ENCODE assay signal across 13 mouse cellular contexts in genomic region chr15:99682880-99683279, GRCm38 (mm10). TPM values are rescaled to one million over a fixed set of nuclear protein-coding genes. Genes with fewer than 3 reads are reported as not detected.
A peak's percentile ranks its signal among the peaks of the same experiment; 100 is the strongest.
DNase-seq lines count a peak whose midpoint lies in the region; ATAC-seq and TF ChIP-seq lines count a peak whose summit lies in the region.
"Had no signal": no experiment of that assay in that cellular context is flagged by ENCODE, and none has a peak within 500 bp of the region (broad histone marks: within the 10 kb centered on the region; RNA-seq: fewer than 3 reads in every experiment).

No protein-coding gene starts in this region.

- no peak for ATAC-seq in hindbrain, embryonic 11.5 days (ENCODE audit: low FRiP score)
- no peak for ATAC-seq in hindbrain, embryonic 12.5 days (ENCODE audit: low FRiP score)
- ATAC-seq in heart, embryonic 12.5 days (ENCODE audit: insufficient number of reproducible peaks, low FRiP score): no peak
- ATAC-seq: midbrain, embryonic 13.5 days had no signal

- no peak for TF ChIP-seq CTCF in thymus, adult 2 months (IDR thresholded peaks at IDR 0.05; ENCODE audit: borderline replicate concordance, control insufficient read depth, extremely low read depth, insufficient read depth, low read length, poor library complexity)
- TF ChIP-seq CTCF in bone marrow, adult 2 months (IDR thresholded peaks at IDR 0.05; ENCODE audit: control insufficient read depth, insufficient read depth, low read length): peak; percentile 47; the same call in 1 of the 2 replicates

- DNase-seq in hindbrain, embryonic 11.5 days (ENCODE audit: low spot score): peak; percentile 33
- DNase-seq in thymus, adult 2 months: peak; percentile 32
- DNase-seq in thymus, adult 18-20 months: no peak
- peak; percentile 55 for DNase-seq in naive thymus-derived CD4-positive, alpha-beta T cell, adult 2 months (ENCODE audit: low read depth)
- no peak for DNase-seq in heart, postnatal 36 days
- DNase-seq: gastrocnemius, postnatal 25 days had no signal

- no peak overlapping the region for H3K9ac ChIP-seq in hindbrain, embryonic 11.5 days (ENCODE audit: low read depth, low read length)
- H3K9ac ChIP-seq in hindbrain, embryonic 12.5 days: no peak overlapping the region
- no peak overlapping the region for H3K9ac ChIP-seq in heart, embryonic 12.5 days
- H3K9ac ChIP-seq: embryonic facial prominence, embryonic 13.5 days; hindbrain, embryonic 15.5 days; limb, embryonic 13.5 days; midbrain, embryonic 13.5 days had no signal

- no peak overlapping the region for H3K27ac ChIP-seq in hindbrain, embryonic 11.5 days (ENCODE audit: low read depth, low read length)
- no peak overlapping the region for H3K27ac ChIP-seq in hindbrain, embryonic 12.5 days
- H3K27ac ChIP-seq in thymus, adult 2 months (ENCODE audit: control insufficient read depth, insufficient read depth, low read length): no peak overlapping the region
- H3K27ac ChIP-seq in bone marrow, adult 2 months (ENCODE audit: control insufficient read depth, insufficient read depth, low read depth, low read length, poor library complexity): no peak overlapping the region
- H3K27ac ChIP-seq in heart, embryonic 12.5 days (ENCODE audit: poor library complexity, severe bottlenecking): no peak overlapping the region
- H3K27ac ChIP-seq: embryonic facial prominence, embryonic 13.5 days; hindbrain, embryonic 15.5 days; limb, embryonic 13.5 days; midbrain, embryonic 13.5 days had no signal

- H3K4me2 ChIP-seq in hindbrain, embryonic 11.5 days (replicated peaks; ENCODE audit: low read depth, low read length): no peak overlapping the region
- H3K4me2 ChIP-seq in hindbrain, embryonic 12.5 days (replicated peaks): no peak overlapping the region
- no peak overlapping the region for H3K4me2 ChIP-seq in heart, embryonic 12.5 days
- H3K4me2 ChIP-seq: embryonic facial prominence, embryonic 13.5 days; hindbrain, embryonic 15.5 days; limb, embryonic 13.5 days; midbrain, embryonic 13.5 days had no signal

- TF ChIP-seq POLR2A in thymus, adult 2 months (IDR thresholded peaks at IDR 0.05; ENCODE audit: control insufficient read depth, extremely low read depth, insufficient read depth, low read length, poor library complexity): no peak
- no peak for TF ChIP-seq POLR2A in bone marrow, adult 2 months (IDR thresholded peaks at IDR 0.05; ENCODE audit: borderline replicate concordance, control insufficient read depth, low read depth, low read length)

- no peaks in the 10 kb centered on the region; the same call in 1 of the 2 replicates for H3K4me1 ChIP-seq in hindbrain, embryonic 11.5 days (replicated peaks; ENCODE audit: control insufficient read depth, insufficient read depth, low read length)
- peaks cover 14% of the 10 kb centered on the region for H3K4me1 ChIP-seq in hindbrain, embryonic 12.5 days
- no peaks in the 10 kb centered on the region for H3K4me1 ChIP-seq in thymus, adult 2 months (replicated peaks; ENCODE audit: control insufficient read depth, insufficient read depth, low read length)
- no peaks in the 10 kb centered on the region for H3K4me1 ChIP-seq in bone marrow, adult 2 months (ENCODE audit: control insufficient read depth, insufficient read depth, low read length)
- peaks cover 9% of the 10 kb centered on the region; the same call in 1 of the 2 replicates for H3K4me1 ChIP-seq in heart, embryonic 12.5 days (replicated peaks)

- no peak overlapping the region for H3K4me3 ChIP-seq in hindbrain, embryonic 11.5 days (ENCODE audit: low read depth, low read length)
- H3K4me3 ChIP-seq in hindbrain, embryonic 12.5 days: no peak overlapping the region
- H3K4me3 ChIP-seq in thymus, adult 2 months (ENCODE audit: control insufficient read depth, insufficient read depth, low read length): no peak overlapping the region
- no peak overlapping the region for H3K4me3 ChIP-seq in bone marrow, adult 2 months (replicated peaks; ENCODE audit: control insufficient read depth, low read depth, low read length)
- no peak overlapping the region for H3K4me3 ChIP-seq in heart, embryonic 12.5 days
- H3K4me3 ChIP-seq: embryonic facial prominence, embryonic 13.5 days; hindbrain, embryonic 15.5 days; limb, embryonic 13.5 days; midbrain, embryonic 13.5 days had no signal

- intact Hi-C loops in heart, postnatal 36 days (cut with DNase I): no loop called here

- WGBS in hindbrain, embryonic 11.5 days: 90% methylated on average over 7 of the region's 7 CpGs
- 90% methylated on average over 7 of the region's 7 CpGs for WGBS in hindbrain, embryonic 12.5 days
- WGBS in thymus, adult 2 months: 94% methylated on average over 7 of the region's 7 CpGs
- WGBS in bone marrow, adult 2 months: 81% methylated on average over 7 of the region's 7 CpGs
- 87% methylated on average over 7 of the region's 7 CpGs for WGBS in heart, embryonic 12.5 days

- no peaks in the 10 kb centered on the region for H3K9me3 ChIP-seq in hindbrain, embryonic 11.5 days (ENCODE audit: control insufficient read depth, low read length)
- H3K9me3 ChIP-seq in hindbrain, embryonic 12.5 days (replicated peaks): no peaks in the 10 kb centered on the region
- H3K9me3 ChIP-seq in heart, embryonic 12.5 days (replicated peaks): no peaks in the 10 kb centered on the region
- H3K9me3 ChIP-seq: embryonic facial prominence, embryonic 13.5 days; hindbrain, embryonic 15.5 days; limb, embryonic 13.5 days; midbrain, embryonic 13.5 days had no signal

- H3K36me3 ChIP-seq in hindbrain, embryonic 11.5 days (ENCODE audit: control insufficient read depth, insufficient read depth, low read length): no peaks in the 10 kb centered on the region
- H3K36me3 ChIP-seq in hindbrain, embryonic 12.5 days: peaks cover 7% of the 10 kb centered on the region; the same call in 1 of the 2 replicates
- no peaks in the 10 kb centered on the region for H3K36me3 ChIP-seq in thymus, adult 2 months (ENCODE audit: control insufficient read depth, insufficient read depth, low read length)
- no peaks in the 10 kb centered on the region for H3K36me3 ChIP-seq in heart, embryonic 12.5 days
- H3K36me3 ChIP-seq: embryonic facial prominence, embryonic 13.5 days; limb, embryonic 13.5 days had no signal

- no peaks in the 10 kb centered on the region for H3K27me3 ChIP-seq in hindbrain, embryonic 11.5 days (ENCODE audit: control insufficient read depth, insufficient read depth, low read length)
- H3K27me3 ChIP-seq in hindbrain, embryonic 12.5 days: no peaks in the 10 kb centered on the region
- no peaks in the 10 kb centered on the region for H3K27me3 ChIP-seq in thymus, adult 2 months (ENCODE audit: control insufficient read depth, insufficient read depth, low read length)
- peaks cover 25% of the 10 kb centered on the region; the same call in 1 of the 2 replicates for H3K27me3 ChIP-seq in heart, embryonic 12.5 days (replicated peaks)
- H3K27me3 ChIP-seq: embryonic facial prominence, embryonic 13.5 days; hindbrain, embryonic 15.5 days; limb, embryonic 13.5 days; midbrain, embryonic 13.5 days had no signal

RNA-seq across cellular contexts. Expression of gene Asic1, which starts 12.7 kb away (rescaled TPM):
- 14.4 and 21.0 TPM in 2 replicates for polyA plus RNA-seq in hindbrain, embryonic 11.5 days (2014; fragmentation: Nextera tagmentation; extraction: Ambion mirVana)
- polyA plus RNA-seq in hindbrain, embryonic 12.5 days (2016; fragmentation: Nextera tagmentation; extraction: Ambion mirVana): 48.6 and 61.6 TPM in 2 replicates
- 0.13 and 0.19 TPM in 2 replicates for polyA plus RNA-seq in thymus, adult 2 months (2012; rRNA removed)
- 4.7 TPM in 1 of 2 replicates, not detected in the other for polyA plus RNA-seq in bone marrow, adult 2 months (2011; ENCODE audit: insufficient read depth, insufficient read length, low replicate concordance, missing spikeins)
- polyA plus RNA-seq in heart, embryonic 12.5 days (2016; fragmentation: Nextera tagmentation; extraction: Ambion mirVana): 2.6 and 3.2 TPM in 2 replicates
- under 1 TPM; 0.22 to 0.35 TPM for total RNA-seq in heart, postnatal 36 days (2021)

RNA-seq across cellular contexts. Expression of gene Smarcd1, which starts 19.0 kb away (rescaled TPM):
- polyA plus RNA-seq in hindbrain, embryonic 11.5 days (2014; fragmentation: Nextera tagmentation; extraction: Ambion mirVana): 99.1 and 103 TPM in 2 replicates
- 123 and 141 TPM in 2 replicates for polyA plus RNA-seq in hindbrain, embryonic 12.5 days (2016; fragmentation: Nextera tagmentation; extraction: Ambion mirVana)
- 106 and 111 TPM in 2 replicates for polyA plus RNA-seq in thymus, adult 2 months (2012; rRNA removed)
- polyA plus RNA-seq in bone marrow, adult 2 months (2011; ENCODE audit: insufficient read depth, insufficient read length, low replicate concordance, missing spikeins): 10.1 and 10.7 TPM in 2 replicates
- 25.5 and 29.3 TPM in 2 replicates for polyA plus RNA-seq in heart, embryonic 12.5 days (2016; fragmentation: Nextera tagmentation; extraction: Ambion mirVana)
- total RNA-seq in heart, postnatal 36 days (2021): 10 to 100 TPM; 18.7 to 22.1 TPM

RNA-seq across cellular contexts. Expression of gene Gm17349, which starts 22.4 kb away (rescaled TPM):
- polyA plus RNA-seq in hindbrain, embryonic 11.5 days (2014; fragmentation: Nextera tagmentation; extraction: Ambion mirVana): not detected in 2 replicates
- not detected in 2 replicates for polyA plus RNA-seq in hindbrain, embryonic 12.5 days (2016; fragmentation: Nextera tagmentation; extraction: Ambion mirVana)
- not detected in 2 replicates for polyA plus RNA-seq in thymus, adult 2 months (2012; rRNA removed)
- not detected in 2 replicates for polyA plus RNA-seq in bone marrow, adult 2 months (2011; ENCODE audit: insufficient read depth, insufficient read length, low replicate concordance, missing spikeins)
- not detected in 2 replicates for polyA plus RNA-seq in heart, embryonic 12.5 days (2016; fragmentation: Nextera tagmentation; extraction: Ambion mirVana)
- 1 to 10 TPM; 1.8 to 2.4 TPM for total RNA-seq in heart, postnatal 36 days (2021)
- polyA plus RNA-seq: embryonic facial prominence, embryonic 13.5 days; hindbrain, embryonic 15.5 days; limb, embryonic 13.5 days; midbrain, embryonic 13.5 days had no signal

RNA-seq across cellular contexts. Expression of gene Racgap1, which starts 31.4 kb away (rescaled TPM):
- polyA plus RNA-seq in hindbrain, embryonic 11.5 days (2014; fragmentation: Nextera tagmentation; extraction: Ambion mirVana): 161 and 202 TPM in 2 replicates
- 177 and 185 TPM in 2 replicates for polyA plus RNA-seq in hindbrain, embryonic 12.5 days (2016; fragmentation: Nextera tagmentation; extraction: Ambion mirVana)
- polyA plus RNA-seq in thymus, adult 2 months (2012; rRNA removed): 80.2 and 95.6 TPM in 2 replicates
- polyA plus RNA-seq in bone marrow, adult 2 months (2011; ENCODE audit: insufficient read depth, insufficient read length, low replicate concordance, missing spikeins): 57.9 and 66.4 TPM in 2 replicates
- polyA plus RNA-seq in heart, embryonic 12.5 days (2016; fragmentation: Nextera tagmentation; extraction: Ambion mirVana): 131 and 140 TPM in 2 replicates
- total RNA-seq in heart, postnatal 36 days (2021): 1 to 10 TPM; 2.1 to 2.2 TPM

RNA-seq across cellular contexts. Expression of gene Gpd1, which starts 34.4 kb away (rescaled TPM):
- polyA plus RNA-seq in hindbrain, embryonic 11.5 days (2014; fragmentation: Nextera tagmentation; extraction: Ambion mirVana): 0.25 and 0.36 TPM in 2 replicates
- 0.69 and 0.92 TPM in 2 replicates for polyA plus RNA-seq in hindbrain, embryonic 12.5 days (2016; fragmentation: Nextera tagmentation; extraction: Ambion mirVana)
- polyA plus RNA-seq in thymus, adult 2 months (2012; rRNA removed): 108 and 187 TPM in 2 replicates
- polyA plus RNA-seq in bone marrow, adult 2 months (2011; ENCODE audit: insufficient read depth, insufficient read length, low replicate concordance, missing spikeins): 6.6 and 9.3 TPM in 2 replicates
- polyA plus RNA-seq in heart, embryonic 12.5 days (2016; fragmentation: Nextera tagmentation; extraction: Ambion mirVana): 0.77 and 1.1 TPM in 2 replicates
- total RNA-seq in heart, postnatal 36 days (2021): 10 to 100 TPM; 61.0 to 62.5 TPM

Comparison
In these comparisons a context has a peak if more than half of its experiments do, and no peak if none do; other contexts are left out.
1. DNase-seq: peak in hindbrain, embryonic 11.5 days (single experiment), thymus, adult 2 months (single experiment) and naive thymus-derived CD4-positive, alpha-beta T cell, adult 2 months (single experiment); none in thymus, adult 18-20 months (0 of 2) and heart, postnatal 36 days (0 of 2).